Mouse (Mus musculus): Measurements from ENCODE around the gene Lrfn3. TPM values are rescaled to one million over a fixed set of nuclear protein-coding genes. Genes with fewer than 3 reads are reported as not detected.

Gene Lrfn3
- polyA plus RNA-seq, 1 experiment from 2014 or later: 7.2 TPM

GRCm38 (mm10) chr7:30392746-30393520 is 30.4 kb upstream of the Lrfn3 start:
- Histone ChIP-seq H3K27ac (ENCODE audit: low read depth, low read length) (no peak overlapping the region), H3K4me1 (replicated peaks; ENCODE audit: control insufficient read depth, insufficient read depth, low read length) (no peaks in the 10 kb centered on the region), H3K9me3 (ENCODE audit: control insufficient read depth, low read length) (no peaks in the 10 kb centered on the region), H3K9ac (ENCODE audit: low read length) (no peak overlapping the region), H3K4me3 (ENCODE audit: low read depth, low read length) (no peak overlapping the region), H3K4me2 (ENCODE audit: low read depth, low read length, severe bottlenecking) (no peak overlapping the region), H3K36me3 (ENCODE audit: control insufficient read depth, insufficient read depth, low read length) (no peaks in the 10 kb centered on the region), H3K27me3 (ENCODE audit: control insufficient read depth, insufficient read depth, low read length) (no peaks in the 10 kb centered on the region)
- ATAC-seq (replicated peaks; ENCODE audit: low FRiP score) (no peak), DNase-seq (ENCODE audit: low spot score) (no peak)
- 70% methylated on average over 4 of the region's 4 CpGs for WGBS

- Histone ChIP-seq H3K9me3 (ENCODE audit: control insufficient read depth, low read length) (no peaks in the 10 kb centered on the region), H3K4me2 (ENCODE audit: low read depth, low read length, severe bottlenecking) (no peak overlapping the region), H3K4me1 (replicated peaks; ENCODE audit: control insufficient read depth, insufficient read depth, low read length) (no peaks in the 10 kb centered on the region), H3K36me3 (ENCODE audit: control insufficient read depth, insufficient read depth, low read length) (no peaks in the 10 kb centered on the region), H3K27me3 (ENCODE audit: control insufficient read depth, insufficient read depth, low read length) (no peaks in the 10 kb centered on the region), H3K4me3 (ENCODE audit: low read depth, low read length) (no peak overlapping the region), H3K27ac (ENCODE audit: low read depth, low read length) (no peak overlapping the region), H3K9ac (ENCODE audit: low read length) (no peak overlapping the region)
- no peak for DNase-seq (ENCODE audit: low spot score)
- no peak for ATAC-seq (replicated peaks; ENCODE audit: low FRiP score)
- WGBS: 82% methylated on average over 9 of the region's 9 CpGs
Measured at GRCm38 (mm10) chr7:30384106-30384505, 21.5 kb upstream of the Lrfn3 start.

GRCm38 (mm10) chr7:30380061-30380460 is 17.5 kb upstream of the Lrfn3 start:
- Histone ChIP-seq H3K27me3 (ENCODE audit: control insufficient read depth, insufficient read depth, low read length) (no peaks in the 10 kb centered on the region), H3K9ac (ENCODE audit: low read length) (no peak overlapping the region), H3K9me3 (ENCODE audit: control insufficient read depth, low read length) (no peaks in the 10 kb centered on the region), H3K4me2 (ENCODE audit: low read depth, low read length, severe bottlenecking) (no peak overlapping the region), H3K36me3 (ENCODE audit: control insufficient read depth, insufficient read depth, low read length) (no peaks in the 10 kb centered on the region), H3K27ac (ENCODE audit: low read depth, low read length) (no peak overlapping the region), H3K4me3 (ENCODE audit: low read depth, low read length) (no peak overlapping the region), H3K4me1 (replicated peaks; ENCODE audit: control insufficient read depth, insufficient read depth, low read length) (no peaks in the 10 kb centered on the region)
- ATAC-seq (replicated peaks; ENCODE audit: low FRiP score) (no peak), DNase-seq (ENCODE audit: low spot score) (no peak)
- WGBS: 64% methylated on average over 5 of the region's 5 CpGs

GRCm38 (mm10) chr7:30373501-30373962 is 11.0 kb upstream of the Lrfn3 start:
- no peaks in the 10 kb centered on the region for H3K27me3 ChIP-seq (ENCODE audit: control insufficient read depth, insufficient read depth, low read length)
- no peak overlapping the region for H3K27ac ChIP-seq (ENCODE audit: low read depth, low read length)

GRCm38 (mm10) chr7:30367466-30367865 is 4.9 kb upstream of the Lrfn3 start:
- no peaks in the 10 kb centered on the region for H3K9me3 ChIP-seq (ENCODE audit: control insufficient read depth, low read length)
- no peak overlapping the region for H3K4me2 ChIP-seq (ENCODE audit: low read depth, low read length, severe bottlenecking)
- ATAC-seq (replicated peaks; ENCODE audit: low FRiP score) (no peak), DNase-seq (ENCODE audit: low spot score) (peak; percentile 36)
- H3K36me3 ChIP-seq (ENCODE audit: control insufficient read depth, insufficient read depth, low read length): no peaks in the 10 kb centered on the region
- H3K9ac ChIP-seq (ENCODE audit: low read length): no peak overlapping the region
- WGBS: 78% methylated on average over 2 of the region's 2 CpGs
- H3K4me1 ChIP-seq (replicated peaks; ENCODE audit: control insufficient read depth, insufficient read depth, low read length): peaks cover under 1% of the 10 kb centered on the region; the same call in 1 of the 2 replicates
- H3K4me3 ChIP-seq (ENCODE audit: low read depth, low read length): no peak overlapping the region
- no peaks in the 10 kb centered on the region for H3K27me3 ChIP-seq (ENCODE audit: control insufficient read depth, insufficient read depth, low read length)
- no peak overlapping the region for H3K27ac ChIP-seq (ENCODE audit: low read depth, low read length)

More at GRCm38 (mm10) chr7:30373501-30373962, 11.0 kb upstream of the Lrfn3 start:
- ATAC-seq (replicated peaks; ENCODE audit: low FRiP score): peak; percentile 100
- under 1% methylated on average over 21 of the region's 21 CpGs for WGBS
- peak overlapping the region; percentile 67 for H3K4me2 ChIP-seq (ENCODE audit: low read depth, low read length, severe bottlenecking)
- no peaks in the 10 kb centered on the region for H3K9me3 ChIP-seq (ENCODE audit: control insufficient read depth, low read length)
- H3K4me3 ChIP-seq (ENCODE audit: low read depth, low read length): peak overlapping the region; percentile 37
- H3K4me1 ChIP-seq (replicated peaks; ENCODE audit: control insufficient read depth, insufficient read depth, low read length): no peaks in the 10 kb centered on the region
- peak overlapping the region; percentile 64 for H3K9ac ChIP-seq (ENCODE audit: low read length)
- DNase-seq (ENCODE audit: low spot score): peak; percentile 95
- no peaks in the 10 kb centered on the region for H3K36me3 ChIP-seq (ENCODE audit: control insufficient read depth, insufficient read depth, low read length)

GRCm38 (mm10) chr7:30363344-30363738 is 769 bp upstream of the Lrfn3 start:
- Histone ChIP-seq H3K36me3 (ENCODE audit: control insufficient read depth, insufficient read depth, low read length) (peaks cover 4% of the 10 kb centered on the region; the same call in 1 of the 2 replicates), H3K27ac (ENCODE audit: low read depth, low read length) (no peak overlapping the region), H3K9me3 (ENCODE audit: control insufficient read depth, low read length) (no peaks in the 10 kb centered on the region), H3K4me2 (ENCODE audit: low read depth, low read length, severe bottlenecking) (peak overlapping the region; percentile 81), H3K27me3 (ENCODE audit: control insufficient read depth, insufficient read depth, low read length) (no peaks in the 10 kb centered on the region), H3K4me3 (ENCODE audit: low read depth, low read length) (peak overlapping the region; percentile 73), H3K4me1 (replicated peaks; ENCODE audit: control insufficient read depth, insufficient read depth, low read length) (peaks cover 3% of the 10 kb centered on the region), H3K9ac (ENCODE audit: low read length) (peak overlapping the region; percentile 92; the same call in 1 of the 2 replicates)
- ATAC-seq (replicated peaks; ENCODE audit: low FRiP score): 0 out of 2 replicates have a peak, but pooled peaks have one; percentile 5
- WGBS: 66% methylated on average over 6 of the region's 6 CpGs
- peak; percentile 43 for DNase-seq (ENCODE audit: low spot score)

- 91% methylated on average over 17 of the region's 17 CpGs for WGBS
- H3K27me3 ChIP-seq (ENCODE audit: control insufficient read depth, insufficient read depth, low read length): no peaks in the 10 kb centered on the region
- H3K9ac ChIP-seq (ENCODE audit: low read length): no peak overlapping the region
- DNase-seq (ENCODE audit: low spot score) (no peak), ATAC-seq (replicated peaks; ENCODE audit: low FRiP score) (no peak)
- H3K36me3 ChIP-seq (ENCODE audit: control insufficient read depth, insufficient read depth, low read length): peaks cover 4% of the 10 kb centered on the region; the same call in 1 of the 2 replicates
- no peak overlapping the region for H3K4me3 ChIP-seq (ENCODE audit: low read depth, low read length)
- no peak overlapping the region for H3K27ac ChIP-seq (ENCODE audit: low read depth, low read length)
- no peak overlapping the region for H3K4me2 ChIP-seq (ENCODE audit: low read depth, low read length, severe bottlenecking)
- no peaks in the 10 kb centered on the region for H3K9me3 ChIP-seq (ENCODE audit: control insufficient read depth, low read length)
- H3K4me1 ChIP-seq (replicated peaks; ENCODE audit: control insufficient read depth, insufficient read depth, low read length): peaks cover 3% of the 10 kb centered on the region
Measured at GRCm38 (mm10) chr7:30360028-30360427, 2.5 kb downstream of the Lrfn3 start.

GRCm38 (mm10) chr7:30359276-30359865 is 3.2 kb downstream of the Lrfn3 start:
- Histone ChIP-seq H3K4me1 (replicated peaks; ENCODE audit: control insufficient read depth, insufficient read depth, low read length) (peaks cover 3% of the 10 kb centered on the region), H3K27me3 (ENCODE audit: control insufficient read depth, insufficient read depth, low read length) (no peaks in the 10 kb centered on the region), H3K4me2 (ENCODE audit: low read depth, low read length, severe bottlenecking) (no peak overlapping the region), H3K27ac (ENCODE audit: low read depth, low read length) (no peak overlapping the region), H3K36me3 (ENCODE audit: control insufficient read depth, insufficient read depth, low read length) (peaks cover 4% of the 10 kb centered on the region; the same call in 1 of the 2 replicates), H3K9ac (ENCODE audit: low read length) (no peak overlapping the region), H3K9me3 (ENCODE audit: control insufficient read depth, low read length) (no peaks in the 10 kb centered on the region), H3K4me3 (ENCODE audit: low read depth, low read length) (no peak overlapping the region)
- 90% methylated on average over 31 of the region's 31 CpGs for WGBS
- no peak for ATAC-seq (replicated peaks; ENCODE audit: low FRiP score)
- DNase-seq (ENCODE audit: low spot score): peak; percentile 49
